8 mouse cellular contexts compared by ENCODE assay signal in genomic region chr19:34334300-34334699, GRCm38 (mm10). TPM values are rescaled to one million over a fixed set of nuclear protein-coding genes. Genes with fewer than 3 reads are reported as not detected.
DNase-seq lines count a peak whose midpoint lies in the region; ATAC-seq and TF ChIP-seq lines count a peak whose summit lies in the region.
"Had no signal": no experiment of that assay in that cellular context is flagged by ENCODE, and none has a peak within 500 bp of the region (broad histone marks: within the 10 kb centered on the region; RNA-seq: fewer than 3 reads in every experiment).

No protein-coding gene starts in this region.

- H3K27ac ChIP-seq in MEL (ENCODE audit: control insufficient read depth, low read depth, low read length) = no peak overlapping the region
- no peak overlapping the region for H3K27ac ChIP-seq in embryonic facial prominence, embryonic 10.5 days (replicated peaks)
- no peak overlapping the region for H3K27ac ChIP-seq in heart, embryonic 10.5 days
- H3K27ac ChIP-seq: midbrain, embryonic 12.5 days had no signal

- WGBS in embryonic facial prominence, embryonic 10.5 days = 2% methylated on average over 2 of the region's 2 CpGs
- WGBS in heart, embryonic 10.5 days = 6% methylated on average over 2 of the region's 2 CpGs

- no peak for TF ChIP-seq EP300 in MEL (IDR thresholded peaks at IDR 0.05; ENCODE audit: low read depth in 1 of 2, low read length in 2 of 2)

- DNase-seq in MEL (ENCODE audit: low read depth, low spot score) = peak; percentile 70
- DNase-seq in adrenal gland, postnatal 25 days = peak; percentile 64
- DNase-seq in embryonic facial prominence, embryonic 10.5 days (ENCODE audit: low spot score) = peak; percentile 77
- DNase-seq in heart, embryonic 10.5 days (ENCODE audit: low spot score) = peak; percentile 80
- peak; percentile 65 to 69 for DNase-seq in layer of hippocampus, postnatal 14 days (ENCODE audit: low spot score in 2 of 2)
- peak; percentile 63 for DNase-seq in right cerebral cortex, postnatal 14 days

- no peak overlapping the region for H3K4me3 ChIP-seq in MEL (ENCODE audit: control insufficient read depth in 1 of 2, insufficient read depth in 1 of 2, low read depth in 2 of 2, low read length in 2 of 2)
- H3K4me3 ChIP-seq in embryonic facial prominence, embryonic 10.5 days = no peak overlapping the region
- H3K4me3 ChIP-seq in heart, embryonic 10.5 days = no peak overlapping the region
- H3K4me3 ChIP-seq: midbrain, embryonic 12.5 days had no signal

- TF ChIP-seq POLR2A in MEL (IDR thresholded peaks at IDR 0.05; ENCODE audit: control insufficient read depth in 1 of 2, insufficient read depth in 1 of 2, low read depth in 1 of 2, low read length in 2 of 2, poor library complexity in 1 of 2) = no peak

- H3K79me2 ChIP-seq in MEL (ENCODE audit: control insufficient read depth, insufficient read depth, low read length, poor library complexity) = no peaks in the 10 kb centered on the region

- H3K9ac ChIP-seq in MEL (ENCODE audit: control insufficient read depth, low read depth, low read length, poor library complexity, severe bottlenecking) = no peak overlapping the region
- H3K9ac ChIP-seq: midbrain, embryonic 12.5 days had no signal

- peak; percentile 90 for ATAC-seq in megakaryocyte progenitor cell, adult 5-6 weeks (replicated peaks; ENCODE audit: poor library complexity)

- H3K27me3 ChIP-seq in MEL (ENCODE audit: control insufficient read depth in 1 of 2, insufficient read depth in 2 of 2, low read length in 2 of 2) = no peaks in the 10 kb centered on the region
- no peaks in the 10 kb centered on the region for H3K27me3 ChIP-seq in embryonic facial prominence, embryonic 10.5 days (replicated peaks; ENCODE audit: low read depth, poor library complexity, severe bottlenecking)
- no peaks in the 10 kb centered on the region for H3K27me3 ChIP-seq in heart, embryonic 10.5 days (ENCODE audit: insufficient read depth, poor library complexity, severe bottlenecking)
- H3K27me3 ChIP-seq: midbrain, embryonic 12.5 days had no signal

- H3K9me3 ChIP-seq in MEL (replicated peaks; ENCODE audit: insufficient read depth, low read length) = no peaks in the 10 kb centered on the region
- no peaks in the 10 kb centered on the region for H3K9me3 ChIP-seq in embryonic facial prominence, embryonic 10.5 days
- H3K9me3 ChIP-seq in heart, embryonic 10.5 days = no peaks in the 10 kb centered on the region
- H3K9me3 ChIP-seq: midbrain, embryonic 12.5 days had no signal

- H3K4me1 ChIP-seq in MEL (ENCODE audit: control insufficient read depth in 1 of 2, insufficient read depth in 2 of 2, low read length in 2 of 2) = no peaks in the 10 kb centered on the region
- no peaks in the 10 kb centered on the region for H3K4me1 ChIP-seq in embryonic facial prominence, embryonic 10.5 days
- no peaks in the 10 kb centered on the region for H3K4me1 ChIP-seq in heart, embryonic 10.5 days
- H3K4me1 ChIP-seq: midbrain, embryonic 12.5 days had no signal

- TF ChIP-seq CTCF in MEL (IDR thresholded peaks at IDR 0.05 in 2 of 3, conservative IDR thresholded peaks at IDR 0.05 in 1 of 3; ENCODE audit: control insufficient read depth in 1 of 3, insufficient read depth in 1 of 3, low read depth in 2 of 3, low read length in 3 of 3, poor library complexity in 1 of 3, severe bottlenecking in 1 of 3) = peak; percentile 71 to 92 (median 88)

- TF ChIP-seq RAD21 in MEL (IDR thresholded peaks at IDR 0.05; ENCODE audit: low read depth, low read length) = peak; percentile 92

- no peaks in the 10 kb centered on the region for H3K36me3 ChIP-seq in MEL (ENCODE audit: control insufficient read depth in 1 of 2, insufficient read depth in 2 of 2, low read length in 2 of 2)
- H3K36me3 ChIP-seq in embryonic facial prominence, embryonic 10.5 days (replicated peaks) = no peaks in the 10 kb centered on the region
- H3K36me3 ChIP-seq in heart, embryonic 10.5 days = no peaks in the 10 kb centered on the region
- H3K36me3 ChIP-seq: midbrain, embryonic 12.5 days had no signal

TF ChIP-seq in MEL, 35 proteins besides CTCF, POLR2A, EP300 and RAD21:
- TF ChIP-seq ZC3H11A (IDR thresholded peaks at IDR 0.05; ENCODE audit: low read depth, low read length) (peak; percentile 76), ELF1 (IDR thresholded peaks at IDR 0.05; ENCODE audit: low read depth, low read length) (no peak), MYC (IDR thresholded peaks at IDR 0.05; ENCODE audit: low read depth, low read length) (no peak), GATA1 (IDR thresholded peaks at IDR 0.05; ENCODE audit: low read depth, low read length) (no peak), CHD2 (IDR thresholded peaks at IDR 0.05; ENCODE audit: low read length) (no peak), SMC3 (IDR thresholded peaks at IDR 0.05; ENCODE audit: low read depth, low read length) (peak; percentile 94), RCOR1 (IDR thresholded peaks at IDR 0.05; ENCODE audit: low read depth, low read length) (no peak)

RNA-seq across cellular contexts. Expression of gene Fas, which starts 43.8 kb away (rescaled TPM):
- not detected in 2 replicates for total RNA-seq in MEL (2012; rRNA removed)
- not detected for polyA plus RNA-seq in MEL (2012; ENCODE audit: insufficient read depth in 1 of 2, insufficient read length in 2 of 2, low read depth in 1 of 2, low replicate concordance in 2 of 2, missing spikeins in 1 of 2)
- 6.7 and 8.3 TPM in 2 replicates for total RNA-seq in adrenal gland, postnatal 25 days (2021)
- 0.57 and 0.82 TPM in 2 replicates for polyA plus RNA-seq in embryonic facial prominence, embryonic 10.5 days (2016; fragmentation: Nextera tagmentation; extraction: Ambion mirVana)
- 1.1 and 4.8 TPM in 2 replicates for polyA plus RNA-seq in heart, embryonic 10.5 days (2016; fragmentation: Nextera tagmentation; extraction: Ambion mirVana)
- 1 to 10 TPM; 1.9 to 2.0 TPM for total RNA-seq in layer of hippocampus, postnatal 14 days (2021)
- total RNA-seq in megakaryocyte progenitor cell, adult 5-6 weeks (2015) = 1.6 and 4.6 TPM in 2 replicates
- total RNA-seq in megakaryocyte progenitor cell, adult 5-6 weeks (2017) = 1.3 and 2.3 TPM in 2 replicates
